Mouse (Mus musculus): ENCODE measurements around the gene Pgm2l1. TPM values are rescaled to one million over a fixed set of nuclear protein-coding genes. Genes with fewer than 3 reads are reported as not detected.

The Pgm2l1 gene
- polyA plus RNA-seq, 1 experiment, result 2.0 TPM

DNA sequence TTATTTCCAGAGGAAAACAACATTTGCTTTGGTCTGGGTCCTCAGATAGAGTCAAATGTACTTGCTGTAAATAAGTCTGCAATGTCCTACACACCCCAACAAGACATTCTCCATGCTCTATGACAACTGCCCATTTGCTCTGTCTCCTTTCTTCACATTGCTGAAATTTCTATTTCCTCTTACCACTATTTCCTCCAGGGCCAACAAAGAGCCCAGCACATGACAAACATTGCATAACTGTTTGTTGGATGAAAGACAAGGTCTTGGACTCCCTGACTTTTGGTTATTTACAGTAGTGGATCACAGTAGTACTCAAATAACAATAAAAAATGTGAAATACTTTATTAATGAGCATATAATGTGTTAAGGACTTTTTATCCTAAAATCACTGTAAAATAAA, 19.3 kb upstream of the Pgm2l1 start:
- H3K27ac ChIP-seq (replicated peaks; ENCODE audit: low read depth, low read length), result no peak overlapping the region

DNA sequence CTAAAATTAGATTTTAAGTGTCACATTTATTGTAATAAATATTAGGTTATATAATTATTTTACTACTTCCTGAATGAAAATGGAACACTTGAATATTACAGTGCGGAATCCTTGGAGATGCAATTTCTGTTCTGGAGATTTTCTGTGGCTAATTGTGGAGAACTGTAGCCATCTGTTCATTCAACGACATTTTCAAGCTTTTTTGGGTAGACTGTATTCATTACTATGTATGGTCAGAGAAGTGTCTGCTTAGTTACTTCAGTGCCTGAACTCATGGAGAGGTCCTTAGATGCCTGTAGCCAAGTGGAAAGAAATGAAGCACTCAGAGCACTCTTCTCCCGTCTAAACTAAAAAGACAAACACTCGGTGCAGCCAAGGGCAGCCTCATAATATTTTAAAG, 12.9 kb upstream of the Pgm2l1 start:
- H3K4me3 ChIP-seq (ENCODE audit: insufficient read depth, low read depth, low read length), result no peak overlapping the region
- H3K4me1 ChIP-seq (ENCODE audit: control insufficient read depth, insufficient read depth, insufficient read length, low read length), result peaks cover 4% of the 10 kb centered on the region; the same call in 1 of the 2 replicates
- H3K27ac ChIP-seq (replicated peaks; ENCODE audit: low read depth, low read length), result no peak overlapping the region

More for the DNA sequence above, 19.3 kb upstream of the Pgm2l1 start:
- H3K4me1 ChIP-seq (ENCODE audit: control insufficient read depth, insufficient read depth, insufficient read length, low read length), result peaks cover 6% of the 10 kb centered on the region; the same call in 1 of the 2 replicates
- no peak overlapping the region for H3K4me3 ChIP-seq (ENCODE audit: insufficient read depth, low read depth, low read length)

DNA sequence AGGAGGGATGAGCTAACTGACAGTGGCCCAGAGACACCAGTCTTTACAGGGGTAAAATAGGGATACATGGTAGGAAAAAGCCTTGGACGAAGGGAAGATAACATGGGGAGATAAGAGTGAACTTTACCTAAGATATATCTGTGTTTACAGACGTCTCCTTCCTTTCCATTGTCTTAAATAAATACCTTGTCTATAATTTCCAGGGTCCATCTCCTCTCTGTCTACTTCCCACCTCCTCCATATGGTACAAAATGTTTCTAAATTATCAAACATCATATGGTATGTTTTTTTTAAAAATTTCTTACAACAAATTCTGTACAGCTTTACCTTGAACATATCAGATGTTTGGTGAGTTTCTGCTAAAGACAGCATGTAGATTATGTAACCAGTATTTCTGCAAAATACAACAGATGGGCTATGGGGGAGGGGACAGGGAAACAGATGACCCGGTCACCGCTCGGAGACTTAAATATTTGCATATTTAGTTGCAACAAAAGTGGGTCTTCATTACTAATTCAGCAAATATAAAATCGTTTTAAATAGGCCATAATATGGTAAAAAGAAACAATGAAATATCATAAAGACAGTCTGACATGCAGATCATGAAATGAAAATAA, 12.0 kb upstream of the Pgm2l1 start:
- H3K4me3 ChIP-seq (ENCODE audit: insufficient read depth, low read depth, low read length), result no peak overlapping the region
- H3K4me1 ChIP-seq (ENCODE audit: control insufficient read depth, insufficient read depth, insufficient read length, low read length), result peaks cover 4% of the 10 kb centered on the region; the same call in 1 of the 2 replicates
- H3K27ac ChIP-seq (replicated peaks; ENCODE audit: low read depth, low read length), result no peak overlapping the region

DNA sequence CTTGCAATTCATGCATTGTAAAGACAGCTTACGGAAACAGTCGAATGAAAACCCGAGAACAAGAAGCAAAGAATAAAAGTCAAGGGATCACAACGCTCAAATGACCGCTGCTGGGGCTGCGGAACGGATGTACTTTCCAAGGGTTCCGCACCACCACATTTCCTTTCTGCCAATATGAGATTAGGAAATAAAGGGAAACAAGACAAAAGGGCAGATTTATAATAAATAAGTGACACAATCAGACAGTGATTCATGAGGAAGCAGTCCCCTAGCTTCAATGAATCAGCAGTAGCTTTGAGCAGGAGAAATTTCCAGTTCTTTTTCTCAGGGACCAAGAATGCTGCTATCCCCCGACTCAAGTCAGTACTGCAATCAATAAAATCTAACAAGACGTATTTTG, 11.2 kb upstream of the Pgm2l1 start:
- H3K4me1 ChIP-seq (ENCODE audit: control insufficient read depth, insufficient read depth, insufficient read length, low read length), result peaks cover 4% of the 10 kb centered on the region; the same call in 1 of the 2 replicates
- no peak overlapping the region for H3K27ac ChIP-seq (replicated peaks; ENCODE audit: low read depth, low read length)
- H3K4me3 ChIP-seq (ENCODE audit: insufficient read depth, low read depth, low read length), result no peak overlapping the region

DNA sequence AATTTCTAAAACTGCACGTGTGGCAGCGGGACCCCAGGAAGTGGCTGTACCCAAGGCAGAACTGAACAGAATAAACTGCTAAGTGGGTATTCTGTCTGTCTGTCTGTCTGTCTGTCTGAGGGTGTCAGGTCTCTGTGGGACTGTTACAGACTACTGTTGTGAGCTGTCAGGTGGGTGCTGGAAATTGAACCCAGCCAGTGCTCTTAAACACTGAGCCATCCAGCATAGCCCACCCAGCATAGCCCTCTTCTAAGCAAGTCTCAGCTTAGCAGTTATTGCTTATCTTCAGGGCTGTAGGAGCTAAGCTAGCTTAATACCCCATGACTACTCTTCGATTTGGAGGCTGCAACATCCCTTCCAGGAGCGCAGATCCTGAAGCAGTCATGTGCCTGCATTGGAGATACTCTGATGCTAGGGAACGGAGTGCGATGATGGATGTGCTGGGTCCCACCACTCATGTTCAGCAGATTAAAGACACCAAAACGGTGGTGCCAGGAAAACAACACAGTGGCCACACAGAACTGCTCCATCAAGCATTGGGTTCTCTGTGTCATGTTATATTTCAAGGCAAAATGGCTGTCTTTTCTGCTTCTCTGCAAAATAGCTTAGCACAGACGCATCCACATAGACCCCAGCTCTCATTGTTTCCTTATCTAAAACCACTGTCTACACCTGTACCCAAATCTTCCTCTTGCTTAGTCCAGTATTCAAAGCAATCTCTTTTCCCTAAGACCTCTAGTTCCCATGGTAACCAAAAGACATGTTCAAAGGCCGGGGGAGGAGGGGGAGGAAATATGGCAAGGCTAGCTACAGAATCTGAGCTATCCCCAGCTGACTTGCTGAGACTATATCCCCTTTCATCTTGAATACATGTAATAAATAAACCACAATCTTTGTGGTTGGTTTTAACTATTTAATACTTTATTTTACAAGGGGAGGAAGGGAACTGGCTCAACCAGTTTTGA, 10.3 kb upstream of the Pgm2l1 start:
- H3K27ac ChIP-seq (replicated peaks; ENCODE audit: low read depth, low read length), result no peak overlapping the region
- no peak overlapping the region for H3K4me3 ChIP-seq (ENCODE audit: insufficient read depth, low read depth, low read length)
- peaks cover 4% of the 10 kb centered on the region; the same call in 1 of the 2 replicates for H3K4me1 ChIP-seq (ENCODE audit: control insufficient read depth, insufficient read depth, insufficient read length, low read length)

DNA sequence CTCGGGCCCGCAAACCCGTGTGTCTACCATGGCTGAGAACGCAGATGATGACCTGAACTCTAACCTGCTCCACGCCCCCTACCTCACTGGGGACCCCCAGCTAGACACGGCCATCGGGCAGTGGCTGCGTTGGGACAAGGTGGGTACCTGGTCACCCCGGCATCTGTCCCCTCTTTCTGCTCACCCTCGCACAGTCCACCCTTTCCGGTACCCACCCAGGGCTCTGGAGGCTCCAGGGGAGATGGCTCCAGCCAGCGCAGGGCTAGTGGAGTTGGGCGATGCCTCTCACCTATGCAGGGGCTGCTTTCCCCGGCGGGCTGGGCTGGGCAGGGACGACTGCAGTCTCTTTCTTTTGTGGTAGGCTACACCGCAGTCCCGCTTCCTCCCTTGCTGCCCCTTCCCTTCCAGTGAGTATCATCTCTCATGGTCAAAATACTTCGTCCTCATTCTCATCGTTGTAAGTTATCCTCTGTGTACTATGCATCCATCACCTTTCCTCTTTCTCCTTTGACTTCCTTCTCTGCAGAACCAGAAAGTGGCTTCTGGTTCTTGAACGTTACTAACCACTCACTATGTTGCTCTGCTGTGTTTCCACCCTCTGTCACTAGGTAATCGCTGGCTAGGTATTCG, 817 bp downstream of the Pgm2l1 start:
- H3K4me1 ChIP-seq (ENCODE audit: control insufficient read depth, insufficient read depth, insufficient read length, low read length), result no peaks in the 10 kb centered on the region
- peak overlapping the region; percentile 50 for H3K27ac ChIP-seq (replicated peaks; ENCODE audit: low read depth, low read length)

DNA sequence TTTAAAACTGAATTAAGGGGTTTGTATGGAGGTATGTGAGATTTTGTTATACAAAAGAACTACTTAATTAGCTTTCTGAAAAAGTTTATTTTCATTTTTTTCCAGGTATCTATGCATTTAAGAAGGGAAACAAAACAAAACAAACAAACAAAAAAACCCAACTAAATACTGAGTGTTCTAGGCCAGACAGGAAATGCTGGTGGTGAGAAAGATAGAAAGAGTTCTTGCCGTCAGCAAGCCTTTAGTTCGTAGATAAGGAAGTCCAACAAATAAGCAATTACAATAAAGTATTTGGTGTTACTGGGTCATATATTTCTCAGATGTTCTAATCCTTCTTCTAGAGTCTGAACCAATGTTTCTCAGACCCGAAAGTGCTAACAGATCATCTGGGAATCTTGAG, 1.8 kb downstream of the Pgm2l1 start:
- no peak overlapping the region for H3K27ac ChIP-seq (replicated peaks; ENCODE audit: low read depth, low read length)
- no peak overlapping the region for H3K4me3 ChIP-seq (ENCODE audit: insufficient read depth, low read depth, low read length)
- H3K4me1 ChIP-seq (ENCODE audit: control insufficient read depth, insufficient read depth, insufficient read length, low read length), result no peaks in the 10 kb centered on the region

More for the DNA sequence above, 817 bp downstream of the Pgm2l1 start:
- peak overlapping the region; percentile 97 for H3K4me3 ChIP-seq (ENCODE audit: insufficient read depth, low read depth, low read length)

DNA sequence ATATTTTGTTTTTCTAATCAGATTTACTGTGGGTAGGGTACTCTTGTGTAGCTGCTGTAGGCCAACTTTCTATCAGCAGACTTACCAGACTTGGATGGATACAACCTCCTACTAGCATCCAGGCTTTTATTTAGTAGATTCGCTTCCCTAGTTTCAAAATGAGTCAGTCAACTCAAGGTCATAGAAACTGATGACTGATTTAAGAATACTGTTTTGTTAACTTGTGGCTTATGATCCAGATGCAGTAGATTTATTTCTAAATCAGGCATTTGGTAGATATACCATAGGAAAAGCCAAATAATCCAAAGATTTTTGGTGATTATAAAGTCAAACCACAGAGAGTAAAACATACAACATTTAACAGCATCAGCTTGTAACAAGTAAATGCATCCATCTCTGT, 3.5 kb downstream of the Pgm2l1 start:
- Histone ChIP-seq H3K4me1 (ENCODE audit: control insufficient read depth, insufficient read depth, insufficient read length, low read length) (no peaks in the 10 kb centered on the region), H3K27ac (replicated peaks; ENCODE audit: low read depth, low read length) (no peak overlapping the region), H3K4me3 (ENCODE audit: insufficient read depth, low read depth, low read length) (no peak overlapping the region)

DNA sequence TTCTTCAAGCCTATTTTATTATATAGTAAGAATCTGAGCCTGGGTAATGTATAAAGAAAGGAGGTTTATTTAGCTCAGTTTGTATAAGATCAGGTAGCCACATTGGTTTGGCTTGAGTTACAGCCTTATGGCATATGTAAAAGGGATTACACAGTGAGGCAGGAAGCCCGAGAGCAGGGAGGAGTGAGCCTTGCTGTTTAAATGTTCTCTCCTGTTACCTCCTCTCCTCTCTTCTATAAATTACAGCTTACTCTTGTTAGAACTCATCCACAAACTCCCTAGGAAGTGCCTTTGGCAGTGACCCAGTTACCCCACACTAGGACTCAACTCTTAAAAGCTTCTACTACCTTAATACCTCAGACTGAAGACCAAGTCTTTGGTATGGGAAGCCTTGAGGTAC, 4.5 kb downstream of the Pgm2l1 start:
- Histone ChIP-seq H3K4me1 (ENCODE audit: control insufficient read depth, insufficient read depth, insufficient read length, low read length) (no peaks in the 10 kb centered on the region), H3K27ac (replicated peaks; ENCODE audit: low read depth, low read length) (no peak overlapping the region), H3K4me3 (ENCODE audit: insufficient read depth, low read depth, low read length) (no peak overlapping the region)

DNA sequence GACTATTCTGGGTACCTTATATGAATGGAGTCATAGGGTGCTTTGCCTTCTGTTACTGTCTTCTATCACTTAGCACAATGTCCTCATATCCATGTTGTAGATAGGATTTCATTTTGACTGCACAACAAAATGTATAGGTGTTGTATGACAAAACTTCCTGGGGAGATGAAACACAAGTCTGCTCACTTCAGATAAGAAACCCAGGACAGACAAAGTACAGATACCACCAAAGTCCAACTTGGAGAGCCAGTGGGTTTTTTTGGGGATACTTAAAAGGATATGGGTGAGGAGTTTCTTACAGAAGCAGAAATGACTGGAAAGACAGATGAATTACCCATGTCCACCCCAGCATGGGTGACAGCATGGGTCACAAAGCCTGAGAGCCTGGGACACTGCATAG, 6.5 kb downstream of the Pgm2l1 start:
- Histone ChIP-seq H3K4me1 (ENCODE audit: control insufficient read depth, insufficient read depth, insufficient read length, low read length) (no peaks in the 10 kb centered on the region), H3K27ac (replicated peaks; ENCODE audit: low read depth, low read length) (no peak overlapping the region), H3K4me3 (ENCODE audit: insufficient read depth, low read depth, low read length) (no peak overlapping the region)

DNA sequence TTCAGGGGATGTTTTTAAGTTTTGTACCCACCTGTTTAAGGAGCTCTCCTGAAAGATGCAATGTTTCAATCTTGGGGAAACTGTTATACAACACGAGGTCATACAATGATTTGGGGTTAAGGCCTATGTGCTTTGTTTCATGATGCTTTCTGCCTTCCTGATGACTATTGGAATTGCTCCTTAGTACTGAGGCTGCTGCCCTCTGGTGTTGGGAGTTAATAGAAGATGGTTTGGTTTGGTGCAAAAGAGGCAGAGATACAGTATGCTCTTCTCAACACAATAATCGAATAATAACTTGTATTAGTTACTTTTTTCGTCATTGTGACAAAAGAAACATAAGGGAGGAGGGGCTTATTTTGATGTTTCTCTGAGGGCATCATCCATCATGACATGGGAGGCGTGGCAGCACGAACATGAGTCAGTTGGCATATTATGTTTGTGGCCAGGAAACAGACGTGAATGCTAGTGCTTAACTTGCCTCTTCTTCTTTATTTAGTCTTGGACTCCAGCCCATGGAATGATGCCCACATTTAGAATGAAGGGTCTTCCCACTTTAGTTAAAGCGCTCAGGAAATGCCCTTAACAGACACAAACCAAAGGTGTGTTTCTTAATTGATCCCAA, 7.2 kb downstream of the Pgm2l1 start:
- no peak overlapping the region for H3K27ac ChIP-seq (replicated peaks; ENCODE audit: low read depth, low read length)
- no peaks in the 10 kb centered on the region for H3K4me1 ChIP-seq (ENCODE audit: control insufficient read depth, insufficient read depth, insufficient read length, low read length)
- H3K4me3 ChIP-seq (ENCODE audit: insufficient read depth, low read depth, low read length), result no peak overlapping the region

DNA sequence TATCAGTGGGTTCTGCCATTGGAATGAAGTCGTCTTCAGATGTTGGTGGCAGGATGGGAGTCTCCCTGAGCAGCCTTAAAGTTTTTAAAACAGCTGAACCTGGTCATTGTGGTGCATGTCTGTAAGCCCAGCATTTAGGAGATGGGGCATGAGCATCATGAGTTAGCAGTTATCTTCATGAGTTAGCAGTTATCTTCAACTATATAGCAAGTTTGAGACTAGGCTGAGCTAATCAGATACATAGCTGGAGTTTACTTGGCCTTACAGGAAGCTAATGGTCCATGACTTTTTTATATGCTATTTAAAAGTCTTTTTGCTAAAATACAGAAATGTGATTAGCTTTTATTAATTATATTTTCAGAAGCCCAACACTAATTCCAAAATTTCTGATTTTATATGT, 11.1 kb downstream of the Pgm2l1 start:
- H3K4me3 ChIP-seq (ENCODE audit: insufficient read depth, low read depth, low read length), result no peak overlapping the region
- H3K27ac ChIP-seq (replicated peaks; ENCODE audit: low read depth, low read length), result no peak overlapping the region
- H3K4me1 ChIP-seq (ENCODE audit: control insufficient read depth, insufficient read depth, insufficient read length, low read length), result no peaks in the 10 kb centered on the region

DNA sequence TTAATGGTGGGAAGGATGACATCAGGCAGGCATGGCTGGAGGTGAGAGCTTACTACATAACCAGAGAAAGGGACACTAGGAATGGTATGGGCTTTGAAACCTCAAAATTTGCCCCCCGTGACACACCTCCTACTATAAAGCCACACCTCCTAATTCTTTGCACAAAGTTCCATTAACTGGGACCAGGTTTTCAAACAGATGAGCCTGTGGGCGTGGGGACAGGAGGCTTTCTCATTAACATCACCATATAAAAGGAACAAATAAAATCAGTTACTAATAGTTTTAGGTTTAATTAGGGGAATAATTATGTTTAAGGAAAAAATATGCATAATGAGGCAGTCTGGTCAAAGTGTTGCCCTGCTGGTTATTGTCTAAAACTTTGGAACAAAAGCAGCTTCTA, 13.4 kb downstream of the Pgm2l1 start:
- Histone ChIP-seq H3K4me3 (ENCODE audit: insufficient read depth, low read depth, low read length) (no peak overlapping the region), H3K4me1 (ENCODE audit: control insufficient read depth, insufficient read depth, insufficient read length, low read length) (no peaks in the 10 kb centered on the region), H3K27ac (replicated peaks; ENCODE audit: low read depth, low read length) (no peak overlapping the region)

DNA sequence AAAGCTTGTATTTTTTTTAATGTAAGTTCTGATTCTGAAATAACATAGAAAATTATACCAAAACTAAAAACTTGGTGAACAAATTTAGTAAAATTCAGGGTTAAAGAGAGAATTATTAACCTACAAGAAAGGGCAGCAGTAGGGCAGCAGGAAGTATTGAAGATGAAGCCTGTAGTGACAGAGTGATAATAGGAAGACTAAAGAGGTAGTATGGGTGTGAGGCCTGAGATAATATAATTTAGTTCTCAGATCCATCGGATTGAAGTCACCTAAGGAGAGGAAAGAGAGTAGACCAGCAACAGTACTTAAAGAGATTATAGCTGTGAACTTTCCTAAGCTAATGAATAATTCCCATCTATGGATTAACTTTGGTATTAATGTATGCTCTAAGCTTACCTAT, 15.8 kb downstream of the Pgm2l1 start:
- Histone ChIP-seq H3K4me1 (ENCODE audit: control insufficient read depth, insufficient read depth, insufficient read length, low read length) (no peaks in the 10 kb centered on the region), H3K4me3 (ENCODE audit: insufficient read depth, low read depth, low read length) (no peak overlapping the region), H3K27ac (replicated peaks; ENCODE audit: low read depth, low read length) (no peak overlapping the region)

DNA sequence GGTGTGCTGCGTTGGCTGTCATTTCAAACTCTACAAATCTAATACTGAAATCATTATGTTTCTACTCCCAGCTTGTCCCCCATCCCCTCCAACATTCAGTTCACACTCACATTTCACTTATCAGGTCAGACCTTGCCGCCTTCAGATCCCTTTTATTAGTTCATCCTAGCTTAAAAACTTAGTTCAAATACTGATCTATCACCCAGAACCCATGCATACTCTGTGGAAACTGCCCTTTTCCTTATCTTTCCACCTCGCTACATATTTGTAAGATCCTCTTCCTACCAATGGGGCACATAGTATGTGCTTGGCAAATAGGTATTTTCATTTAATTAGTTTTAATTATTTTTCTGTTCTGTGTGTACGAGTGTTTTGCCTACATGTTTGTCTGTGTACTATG, 17.0 kb downstream of the Pgm2l1 start:
- no peak overlapping the region for H3K4me3 ChIP-seq (ENCODE audit: insufficient read depth, low read depth, low read length)
- no peaks in the 10 kb centered on the region for H3K4me1 ChIP-seq (ENCODE audit: control insufficient read depth, insufficient read depth, insufficient read length, low read length)
- H3K27ac ChIP-seq (replicated peaks; ENCODE audit: low read depth, low read length), result no peak overlapping the region
